Mouse (Mus musculus) G1E (cell line): ENCODE results near the gene Gja4. TPM values are rescaled to one million over a fixed set of nuclear protein-coding genes. Genes with fewer than 3 reads are reported as not detected.

ENCODE experiments used
- ATAC-seq: 2 replicates; pipeline ENCODE4 v1.8.0; 2016; ENCODE audit warnings: mild to moderate bottlenecking; ENCODE audit not compliant: insufficient number of reproducible peaks, poor library complexity, low FRiP score, severe bottlenecking; ENCODE audit errors: extremely low read depth
- DNase-seq: peaks from one replicate; pipeline ENCODE4 v3.0.0; 2012; ENCODE audit warnings: low spot score
- H3K27me3 ChIP-seq: 2 replicates; pipeline ENCODE4 v1.6.1; 2012; ENCODE audit warnings: mild to moderate bottlenecking, low read length, inconsistent platforms; ENCODE audit not compliant: insufficient read depth
- H3K36me3 ChIP-seq: replicated peaks from 2 replicates; pipeline ENCODE3; 2012; ENCODE audit warnings: mild to moderate bottlenecking, inconsistent platforms
- H3K4me1 ChIP-seq: 2 replicates; pipeline ENCODE4 v1.6.1; 2012; ENCODE audit warnings: low read depth, low read length, inconsistent platforms, mixed read lengths; ENCODE audit not compliant: insufficient read depth
- H3K4me3 ChIP-seq: 2 replicates; pipeline ENCODE4 v1.5.1; 2012; ENCODE audit warnings: low read depth, mild to moderate bottlenecking, inconsistent platforms, low read length, moderate library complexity, mixed read lengths
- H3K9me3 ChIP-seq: replicated peaks from 2 replicates; pipeline ENCODE4 v1.6.1; 2012; ENCODE audit warnings: inconsistent platforms
- CTCF ChIP-seq: IDR thresholded peaks from 2 replicates; pipeline ENCODE4 v1.5.1; 2012; ENCODE audit warnings: low read depth, low read length, inconsistent platforms, mixed read lengths
- GATA1 ChIP-seq: IDR thresholded peaks from 2 replicates; pipeline ENCODE4 v1.6.1; 2012; ENCODE audit warnings: borderline replicate concordance, low read length, inconsistent platforms, mixed read lengths
- GATA2 ChIP-seq: IDR thresholded peaks from 2 replicates; pipeline ENCODE4 v1.6.1; 2012; ENCODE audit warnings: low read depth, low read length, inconsistent platforms, borderline replicate concordance
- POLR2AphosphoS5 ChIP-seq: IDR thresholded peaks from 2 replicates; pipeline ENCODE4 v1.6.1; 2012; ENCODE audit warnings: low read depth, low read length, inconsistent platforms; ENCODE audit not compliant: insufficient replicate concordance
- TAL1 ChIP-seq: conservative IDR thresholded peaks from 2 replicates; pipeline ENCODE4 v1.6.1; 2012; ENCODE audit warnings: low read depth, low read length, inconsistent platforms, mixed read lengths
- polyA plus RNA-seq: library from polyadenylated mRNA; stranded (reverse); fragments of >175 nt; gene quantifications from 2 replicates; pipeline ENCODE4 v1.2.3, GENCODE M21; 2012
- total RNA-seq, 2 experiments: library from RNA; stranded (forward) in 1 of 2; stranded (reverse) in 1 of 2; fragments of 200-1000 nt in 1 of 2; fragments of >200 nt in 1 of 2; fragmentation: Nextera tagmentation in 1 of 2; gene quantifications; 2 replicates each; pipeline ENCODE4 v1.2.3; 2014 to 2017

Gja4 gene
- total and polyA plus RNA-seq, 3 experiments, result 0.11 TPM; not detected in 2

DNA sequence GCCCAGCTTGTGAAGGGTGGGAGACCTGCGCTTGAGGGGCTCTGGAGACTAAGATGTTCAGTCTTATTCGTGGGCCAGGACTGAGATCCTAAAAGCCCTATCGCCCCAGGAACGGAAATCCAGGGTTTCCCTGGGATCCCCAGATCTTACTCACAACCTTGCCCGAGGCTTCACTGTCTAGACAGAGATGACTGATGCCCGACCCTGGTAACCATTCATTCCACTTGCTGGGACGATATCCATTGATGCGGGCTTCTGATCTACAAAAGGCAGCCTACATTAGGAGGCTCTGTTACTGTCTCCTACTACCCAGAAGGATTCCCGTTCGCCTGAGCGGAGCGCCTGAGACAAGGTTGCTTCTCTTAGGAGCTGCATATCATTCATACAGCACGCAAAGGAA is 17.3 kb upstream of the Gja4 start:
- DNase-seq, result no peak
- TF ChIP-seq CTCF (no peak), TAL1 (no peak), POLR2AphosphoS5 (no peak), GATA1 (no peak), GATA2 (no peak)
- H3K9me3 ChIP-seq, result peaks cover 81% of the 10 kb centered on the region
- H3K27me3 ChIP-seq, result no peaks in the 10 kb centered on the region; the same call in 1 of the 2 replicates
- H3K4me3 ChIP-seq, result no peak overlapping the region
- no peaks in the 10 kb centered on the region for H3K4me1 ChIP-seq
- H3K36me3 ChIP-seq, result no peaks in the 10 kb centered on the region
- no peak for ATAC-seq

DNA sequence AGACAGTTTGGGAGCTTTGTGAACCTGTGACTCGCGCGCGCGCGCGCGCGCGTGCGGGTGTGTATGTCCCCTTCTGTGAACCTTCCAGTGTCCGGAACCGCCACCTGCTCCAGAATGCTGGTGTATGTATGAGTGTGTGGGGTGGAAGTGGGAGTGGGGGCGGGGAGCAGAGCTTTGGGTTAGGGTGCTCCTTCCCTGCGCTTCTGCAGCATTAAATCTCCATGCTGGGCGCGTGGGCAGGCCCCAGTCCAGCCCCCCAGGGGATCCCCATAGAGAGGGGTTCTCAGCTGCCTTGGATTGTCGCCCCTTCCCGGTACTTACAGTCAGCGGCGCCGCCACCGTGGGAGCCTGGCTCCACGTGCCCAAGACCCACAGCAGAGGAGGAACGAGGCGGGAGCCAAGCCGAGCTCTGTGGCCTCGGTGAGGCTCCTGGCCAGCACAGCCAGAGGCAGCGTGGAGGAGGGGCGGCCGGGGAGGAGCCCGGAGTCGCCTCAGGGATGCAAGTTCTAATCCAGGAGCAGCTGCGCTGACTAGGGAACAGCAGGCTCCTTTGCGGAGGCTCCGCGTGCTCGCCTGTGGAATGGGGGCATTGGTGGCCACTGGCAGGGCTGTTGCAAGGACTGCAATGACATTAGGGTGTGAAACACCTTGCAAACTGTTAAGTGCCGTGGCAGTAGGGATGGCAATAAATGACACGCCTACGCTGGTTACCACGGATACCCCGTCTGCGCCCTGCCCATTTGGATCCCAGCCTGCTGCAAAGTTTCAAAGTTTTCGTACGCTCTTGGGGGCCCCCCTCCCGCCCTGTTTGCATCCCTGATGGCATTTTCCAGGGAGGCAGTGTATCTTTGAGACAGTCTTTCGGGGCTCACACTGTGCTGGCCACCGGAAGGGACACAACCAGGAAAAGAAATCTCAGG is 16.6 kb upstream of the Gja4 start, which contains the start of gene Gjb3:
Gene Gjb3, minus strand, starts transcription at position 664 of the 920 bp plus-strand sequence.
- Histone ChIP-seq H3K4me3 (peak within 1 kb of the TSS; percentile 40; the same call in 1 of the 2 replicates), H3K9me3 (peaks cover 82% of the 10 kb centered on the region), H3K36me3 (no peaks in the 10 kb centered on the region), H3K4me1 (no peaks in the 10 kb centered on the region), H3K27me3 (no peaks in the 10 kb centered on the region; the same call in 1 of the 2 replicates)
- TF ChIP-seq POLR2AphosphoS5, result no peak
- TF ChIP-seq TAL1, result no peak
- no peak for TF ChIP-seq GATA2
- TF ChIP-seq CTCF, result no peak
- TF ChIP-seq GATA1, result no peak
- DNase-seq (no peak), ATAC-seq (no peak)

DNA sequence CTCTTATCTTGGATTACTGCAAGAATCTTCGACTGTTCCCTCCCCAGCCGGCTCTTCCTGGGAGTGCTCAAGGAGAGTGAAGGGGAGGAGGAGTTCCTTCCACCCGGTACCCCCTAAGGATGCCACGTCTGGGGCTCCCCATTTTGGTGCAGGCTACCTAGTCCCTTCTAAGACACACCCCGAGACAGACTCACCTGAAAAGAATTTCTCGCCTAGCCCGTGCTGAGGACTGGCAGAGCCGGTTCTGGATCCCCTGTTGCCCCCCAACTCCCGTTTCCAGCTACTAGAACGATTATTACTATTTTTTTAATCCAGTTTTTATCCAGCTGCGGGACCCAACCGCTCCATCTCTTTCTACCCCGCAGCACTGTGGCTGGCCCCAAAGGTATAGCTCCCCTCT is 15.9 kb upstream of the Gja4 start:
- TF ChIP-seq GATA2 (no peak), TAL1 (no peak)
- H3K4me3 ChIP-seq, result no peak overlapping the region
- no peaks in the 10 kb centered on the region for H3K36me3 ChIP-seq
- DNase-seq, result no peak
- no peaks in the 10 kb centered on the region; the same call in 1 of the 2 replicates for H3K27me3 ChIP-seq
- H3K9me3 ChIP-seq, result peaks cover 83% of the 10 kb centered on the region
- no peak for ATAC-seq
- H3K4me1 ChIP-seq, result no peaks in the 10 kb centered on the region

DNA sequence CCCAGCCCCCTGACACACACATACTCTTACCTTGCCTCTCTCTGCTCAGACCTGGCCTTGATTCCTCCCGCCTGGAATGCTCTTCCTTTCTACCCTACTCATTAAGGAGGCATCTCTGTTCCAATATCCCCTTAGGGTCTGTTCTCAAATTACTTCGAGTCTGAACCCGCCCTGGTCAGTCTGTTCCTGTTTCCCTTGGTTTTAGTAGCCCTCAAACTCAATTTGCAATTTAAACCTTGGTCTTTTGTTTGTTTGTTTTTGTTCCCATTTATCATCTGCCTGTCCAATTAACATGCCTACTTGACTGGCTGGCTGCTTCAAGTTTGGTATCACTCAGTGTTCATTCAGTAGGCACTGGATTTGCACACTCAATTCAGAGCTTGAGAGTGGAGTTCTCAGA is 15.2 kb upstream of the Gja4 start:
- H3K4me3 ChIP-seq, result no peak overlapping the region
- no peaks in the 10 kb centered on the region; the same call in 1 of the 2 replicates for H3K27me3 ChIP-seq
- DNase-seq (no peak), ATAC-seq (no peak)
- H3K9me3 ChIP-seq, result peaks cover 83% of the 10 kb centered on the region
- TF ChIP-seq GATA2 (no peak), TAL1 (no peak), POLR2AphosphoS5 (no peak), GATA1 (no peak), CTCF (no peak)
- no peaks in the 10 kb centered on the region for H3K4me1 ChIP-seq
- no peaks in the 10 kb centered on the region for H3K36me3 ChIP-seq

DNA sequence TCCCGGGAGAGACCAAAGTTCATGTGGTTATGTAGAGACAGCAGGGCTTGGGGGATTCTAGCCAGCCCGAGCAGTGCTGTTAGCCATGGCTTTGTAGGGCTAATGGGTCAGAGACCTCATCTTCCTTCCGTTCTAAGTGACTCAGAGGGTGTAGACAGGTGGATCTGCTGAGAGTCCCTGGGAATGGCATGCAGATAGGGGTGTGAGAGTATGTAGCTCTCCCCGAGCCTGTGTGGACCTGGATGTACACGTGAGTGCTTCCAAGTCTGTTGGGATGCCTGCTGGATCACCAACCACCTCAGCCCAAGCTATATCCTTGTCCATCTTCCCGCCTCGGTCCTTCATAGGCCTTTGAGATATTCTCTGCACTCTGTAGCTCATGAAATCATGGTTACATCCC is 14.5 kb upstream of the Gja4 start:
- H3K27me3 ChIP-seq, result no peaks in the 10 kb centered on the region; the same call in 1 of the 2 replicates

DNA sequence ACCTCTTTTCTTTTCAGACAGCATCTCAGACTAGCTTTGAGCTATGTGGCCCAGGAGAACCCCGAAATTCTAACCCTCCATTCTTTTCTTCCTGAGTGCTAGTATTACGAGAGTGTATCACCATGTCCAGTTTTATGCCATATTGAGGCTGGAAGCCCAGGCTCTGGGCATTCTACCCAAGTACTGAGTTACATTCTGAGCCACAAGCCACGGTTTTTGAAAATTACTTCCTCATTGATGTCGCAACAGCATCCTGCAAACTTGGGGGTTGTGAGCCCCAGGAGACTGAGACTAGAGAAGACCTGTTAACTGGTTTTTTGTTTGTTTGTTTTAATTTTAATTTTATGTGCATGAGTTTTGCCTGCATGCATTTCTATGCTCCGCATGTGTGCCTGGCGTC is 13.9 kb upstream of the Gja4 start:
- Histone ChIP-seq H3K4me1 (no peaks in the 10 kb centered on the region), H3K36me3 (no peaks in the 10 kb centered on the region), H3K9me3 (peaks cover 86% of the 10 kb centered on the region), H3K27me3 (no peaks in the 10 kb centered on the region; the same call in 1 of the 2 replicates), H3K4me3 (no peak overlapping the region)
- TF ChIP-seq GATA1, result no peak
- TF ChIP-seq TAL1, result no peak
- no peak for TF ChIP-seq GATA2
- no peak for TF ChIP-seq CTCF
- no peak for TF ChIP-seq POLR2AphosphoS5
- no peak for DNase-seq
- ATAC-seq, result no peak

More for the DNA sequence above, 14.5 kb upstream of the Gja4 start:
- H3K4me1 ChIP-seq, result no peaks in the 10 kb centered on the region
- peaks cover 86% of the 10 kb centered on the region for H3K9me3 ChIP-seq
- no peak overlapping the region for H3K4me3 ChIP-seq
- H3K36me3 ChIP-seq, result no peaks in the 10 kb centered on the region
- TF ChIP-seq TAL1 (no peak), GATA1 (no peak), GATA2 (no peak), POLR2AphosphoS5 (no peak), CTCF (no peak)
- DNase-seq (no peak), ATAC-seq (no peak)
